Mouse (Mus musculus) megakaryocyte, embryonic 14.5 days (primary cell): ENCODE results near the gene Gm17581. TPM values are rescaled to one million over a fixed set of nuclear protein-coding genes. Genes with fewer than 3 reads are reported as not detected.

ENCODE experiments used
- H3K27me3 ChIP-seq: replicated peaks from 2 replicates; pipeline ENCODE3; 2012; ENCODE audit warnings: inconsistent platforms
- H3K36me3 ChIP-seq: replicated peaks from 2 replicates; pipeline ENCODE3; 2012; ENCODE audit warnings: low read length, inconsistent platforms, mixed read lengths
- H3K4me1 ChIP-seq: 2 replicates; pipeline ENCODE4 v1.6.1; 2012; ENCODE audit warnings: inconsistent platforms
- H3K4me3 ChIP-seq: replicated peaks from 2 replicates; pipeline ENCODE3; 2012; ENCODE audit warnings: moderate library complexity, mild to moderate bottlenecking, inconsistent platforms
- H3K9me3 ChIP-seq: 2 replicates; pipeline ENCODE4 v1.6.1; 2012; ENCODE audit warnings: inconsistent platforms
- FLI1 ChIP-seq: IDR thresholded peaks from 2 replicates; pipeline ENCODE4 v1.6.1; 2012; ENCODE audit warnings: low read length, inconsistent platforms, mixed read lengths
- GATA1 ChIP-seq: IDR thresholded peaks from 3 replicates; pipeline ENCODE4 v1.6.1; 2012; ENCODE audit warnings: mixed read lengths, low read length, inconsistent platforms, borderline replicate concordance
- polyA plus RNA-seq: library from polyadenylated mRNA; stranded (reverse); fragments of >175 nt; gene quantifications from 2 replicates; pipeline ENCODE4 v1.2.3, GENCODE M21; 2012; ENCODE audit warnings: low replicate concordance; ENCODE audit not compliant: insufficient read depth

Gene Gm17581
- polyA plus RNA-seq, 1 experiment: not detected

GRCm38 (mm10) chr2:155742931-155743337 lies 7.3 kb upstream of the Gm17581 start:
- Histone ChIP-seq H3K27me3 (peaks cover 79% of the 10 kb centered on the region), H3K4me3 (peak overlapping the region; percentile 64), H3K9me3 (no peaks in the 10 kb centered on the region), H3K4me1 (peaks cover 33% of the 10 kb centered on the region), H3K36me3 (no peaks in the 10 kb centered on the region)
- TF ChIP-seq GATA1 (peak; percentile 29; the same call in 1 of the 3 replicates), FLI1 (no peak)

- peaks cover 82% of the 10 kb centered on the region for H3K27me3 ChIP-seq
- peaks cover 38% of the 10 kb centered on the region for H3K4me1 ChIP-seq
- H3K4me3 ChIP-seq: peak overlapping the region; percentile 75
- no peak for TF ChIP-seq FLI1
- TF ChIP-seq GATA1: no peak
- H3K9me3 ChIP-seq: no peaks in the 10 kb centered on the region
- no peaks in the 10 kb centered on the region for H3K36me3 ChIP-seq
Measured at GRCm38 (mm10) chr2:155742211-155742610, 6.5 kb upstream of the Gm17581 start.

GRCm38 (mm10) chr2:155737803-155738202 lies 2.1 kb upstream of the Gm17581 start:
- Histone ChIP-seq H3K4me1 (peaks cover 17% of the 10 kb centered on the region), H3K9me3 (no peaks in the 10 kb centered on the region), H3K4me3 (no peak overlapping the region), H3K36me3 (no peaks in the 10 kb centered on the region), H3K27me3 (peaks cover 62% of the 10 kb centered on the region)
- TF ChIP-seq GATA1: no peak
- TF ChIP-seq FLI1: no peak

GRCm38 (mm10) chr2:155736936-155737335 lies 1.3 kb upstream of the Gm17581 start:
- H3K4me3 ChIP-seq: no peak overlapping the region
- peaks cover 54% of the 10 kb centered on the region for H3K27me3 ChIP-seq
- no peaks in the 10 kb centered on the region for H3K9me3 ChIP-seq
- TF ChIP-seq GATA1 (no peak), FLI1 (no peak)
- peaks cover 8% of the 10 kb centered on the region for H3K4me1 ChIP-seq
- no peaks in the 10 kb centered on the region for H3K36me3 ChIP-seq

GRCm38 (mm10) chr2:155735080-155735479 lies 586 bp downstream of the Gm17581 start:
- Histone ChIP-seq H3K4me1 (peaks cover 12% of the 10 kb centered on the region), H3K9me3 (no peaks in the 10 kb centered on the region), H3K4me3 (no peak overlapping the region), H3K36me3 (no peaks in the 10 kb centered on the region), H3K27me3 (peaks cover 45% of the 10 kb centered on the region)
- TF ChIP-seq GATA1 (no peak), FLI1 (no peak)

- TF ChIP-seq FLI1 (no peak), GATA1 (no peak)
- no peaks in the 10 kb centered on the region for H3K9me3 ChIP-seq
- peaks cover 21% of the 10 kb centered on the region for H3K36me3 ChIP-seq
- peaks cover 10% of the 10 kb centered on the region for H3K27me3 ChIP-seq
- H3K4me3 ChIP-seq: peak within 1 kb of the TSS; percentile 99
- peaks cover 46% of the 10 kb centered on the region for H3K4me1 ChIP-seq
Measured at GRCm38 (mm10) chr2:155729158-155729645, 6.5 kb downstream of the Gm17581 start, which contains the start of gene Edem2. TSS of gene Edem2 (minus strand) at chr2:155729475.

- TF ChIP-seq GATA1: no peak
- Histone ChIP-seq H3K4me1 (peaks cover 51% of the 10 kb centered on the region), H3K9me3 (no peaks in the 10 kb centered on the region)
Measured at GRCm38 (mm10) chr2:155728742-155729141, 6.9 kb downstream of the Gm17581 start.

GRCm38 (mm10) chr2:155727764-155728395 lies 7.8 kb downstream of the Gm17581 start:
- Histone ChIP-seq H3K4me1 (peaks cover 53% of the 10 kb centered on the region), H3K4me3 (peak overlapping the region; percentile 42), H3K27me3 (peaks cover 3% of the 10 kb centered on the region), H3K36me3 (peaks cover 35% of the 10 kb centered on the region), H3K9me3 (no peaks in the 10 kb centered on the region)
- no peak for TF ChIP-seq GATA1
- TF ChIP-seq FLI1: no peak

More at GRCm38 (mm10) chr2:155728742-155729141, 6.9 kb downstream of the Gm17581 start:
- Histone ChIP-seq H3K36me3 (peaks cover 26% of the 10 kb centered on the region), H3K4me3 (peak overlapping the region; percentile 99), H3K27me3 (peaks cover 8% of the 10 kb centered on the region)

- peaks cover 50% of the 10 kb centered on the region for H3K36me3 ChIP-seq
- peaks cover 48% of the 10 kb centered on the region for H3K4me1 ChIP-seq
- no peak overlapping the region for H3K4me3 ChIP-seq
- TF ChIP-seq GATA1 (no peak), FLI1 (no peak)
- H3K27me3 ChIP-seq: no peaks in the 10 kb centered on the region
- no peaks in the 10 kb centered on the region for H3K9me3 ChIP-seq
Measured at GRCm38 (mm10) chr2:155726302-155726701, 9.4 kb downstream of the Gm17581 start.

GRCm38 (mm10) chr2:155724526-155724925 lies 11.1 kb downstream of the Gm17581 start:
- Histone ChIP-seq H3K4me3 (peak overlapping the region; percentile 67), H3K36me3 (peaks cover 68% of the 10 kb centered on the region), H3K27me3 (no peaks in the 10 kb centered on the region), H3K9me3 (no peaks in the 10 kb centered on the region), H3K4me1 (peaks cover 44% of the 10 kb centered on the region)
- TF ChIP-seq GATA1 (no peak), FLI1 (no peak)

- Histone ChIP-seq H3K9me3 (no peaks in the 10 kb centered on the region), H3K36me3 (peaks cover 73% of the 10 kb centered on the region), H3K4me3 (no peak overlapping the region), H3K27me3 (no peaks in the 10 kb centered on the region), H3K4me1 (peaks cover 44% of the 10 kb centered on the region)
- no peak for TF ChIP-seq GATA1
- no peak for TF ChIP-seq FLI1
Measured at GRCm38 (mm10) chr2:155724036-155724435, 11.6 kb downstream of the Gm17581 start.
